Mouse (Mus musculus) stomach, postnatal 0 days (tissue): ENCODE measurements around the gene Fhit.

Experiments used
- CTCF ChIP-seq: IDR thresholded peaks from 2 replicates; pipeline ENCODE4 v1.5.1; 2016; ENCODE audit warnings: antibody characterized with exemption, low read depth, mild to moderate bottlenecking, moderate library complexity
- EP300 ChIP-seq: optimal IDR thresholded peaks from 2 replicates; pipeline ENCODE3; 2016; ENCODE audit warnings: antibody characterized with exemption

DNA sequence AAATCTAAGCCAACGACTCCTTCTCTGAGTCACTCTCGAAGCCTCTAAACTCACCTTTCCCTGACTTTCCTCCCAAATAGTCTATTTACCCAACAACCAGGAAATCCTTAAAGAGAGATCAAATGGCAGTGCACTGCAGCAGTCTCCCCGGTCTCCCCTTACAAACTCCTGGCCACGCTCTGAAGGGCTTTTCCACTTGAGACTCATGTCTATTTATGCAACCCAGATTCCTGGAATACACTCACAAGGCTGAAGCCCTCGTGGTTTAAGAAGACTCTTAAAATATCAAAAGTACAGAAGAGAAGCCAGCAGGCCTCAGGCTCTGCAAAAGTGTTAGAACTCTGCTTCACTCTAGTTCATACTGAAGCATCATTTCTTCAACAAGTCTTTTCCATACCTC lies 1155.6 kb downstream of the Fhit start:
- no peak for TF ChIP-seq CTCF
- TF ChIP-seq EP300 = no peak
